Mouse (Mus musculus): Measurements from ENCODE around the gene Ppm1a.
A peak's percentile ranks its signal among the peaks of the same experiment; 100 is the strongest.

The Ppm1a gene

DNA sequence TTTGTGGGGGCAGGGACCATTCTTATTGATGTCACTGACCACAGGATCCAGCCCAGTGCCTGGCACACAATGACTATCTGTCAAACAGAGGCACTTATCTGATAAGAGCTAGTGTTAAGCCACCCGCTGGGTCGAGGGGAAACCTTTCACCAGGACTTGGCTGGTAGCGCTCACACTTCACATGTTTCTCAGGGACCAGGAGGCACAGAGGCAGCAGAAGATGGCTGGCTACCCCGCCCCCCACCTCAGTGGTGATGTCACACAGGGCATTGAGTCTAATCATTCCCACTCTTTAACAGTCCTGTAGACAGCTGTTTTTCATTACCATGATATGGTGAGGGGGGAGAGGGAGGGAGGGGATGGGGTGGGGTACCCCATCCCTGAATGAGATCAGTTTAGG is at the start of gene Ppm1a:
Gene Ppm1a, plus strand, starts transcription at position 370 of the 400 bp plus-strand sequence.
- peak; percentile 51 for DNase-seq (ENCODE audit: low spot score)

DNA sequence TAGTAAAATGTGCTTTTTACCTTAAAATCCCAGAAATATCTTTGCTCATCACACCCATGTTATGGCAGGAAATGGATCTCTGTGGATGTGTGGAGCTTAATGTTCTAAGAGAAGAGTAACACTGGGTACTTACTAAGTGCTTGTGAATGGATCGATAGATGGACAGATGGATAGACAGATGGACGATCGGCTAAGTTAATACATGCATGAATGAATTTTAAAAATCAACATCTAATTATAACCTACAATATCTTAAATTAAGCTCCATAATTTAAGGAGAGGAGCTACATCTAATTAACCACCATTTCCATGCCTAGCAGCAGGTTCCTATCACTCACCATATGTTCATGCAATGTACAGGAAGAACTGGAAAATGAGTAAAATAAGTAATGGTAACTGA is 47.3 kb upstream of the Ppm1a start:
- no peak for DNase-seq (ENCODE audit: low spot score)

DNA sequence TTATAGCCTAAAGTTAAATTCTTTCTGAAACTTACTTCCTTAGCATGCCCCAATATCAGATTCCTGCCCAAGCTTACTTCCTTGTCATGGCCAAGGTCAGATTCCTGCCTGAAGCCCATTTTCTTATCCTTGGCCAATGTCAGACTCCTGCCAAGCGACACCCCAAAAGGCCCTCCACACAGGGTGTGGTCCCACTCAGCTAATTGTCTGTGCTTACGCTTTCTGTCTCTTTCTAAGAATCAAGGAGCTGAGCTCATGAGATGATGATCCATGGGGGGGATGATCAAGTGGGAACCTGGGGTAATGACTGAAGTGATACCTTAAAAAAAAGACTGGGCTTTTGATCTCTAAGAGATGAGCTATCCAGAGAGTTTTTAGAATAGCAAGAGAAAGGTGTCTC is 42.4 kb upstream of the Ppm1a start:
- no peak for DNase-seq (ENCODE audit: low spot score)

DNA sequence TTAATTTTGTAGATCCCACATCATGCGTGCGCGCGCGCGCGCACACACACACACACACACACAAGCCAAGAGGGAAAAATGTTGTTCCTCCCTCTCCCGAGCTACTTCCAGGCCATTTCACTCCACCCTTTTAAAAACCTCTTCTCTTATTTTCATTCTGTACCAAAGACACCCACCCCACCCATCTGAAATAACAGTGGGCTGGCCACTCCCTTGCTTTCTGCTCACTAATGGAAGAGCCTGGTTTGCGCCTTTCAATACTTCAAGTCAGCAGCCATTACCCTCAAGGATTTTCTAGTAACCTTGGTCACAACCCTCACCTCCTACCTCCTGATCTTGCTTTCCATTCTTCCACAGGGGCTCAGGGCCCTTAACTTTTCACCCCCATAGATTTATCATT is 41.4 kb upstream of the Ppm1a start:
- DNase-seq (ENCODE audit: low spot score) = no peak

DNA sequence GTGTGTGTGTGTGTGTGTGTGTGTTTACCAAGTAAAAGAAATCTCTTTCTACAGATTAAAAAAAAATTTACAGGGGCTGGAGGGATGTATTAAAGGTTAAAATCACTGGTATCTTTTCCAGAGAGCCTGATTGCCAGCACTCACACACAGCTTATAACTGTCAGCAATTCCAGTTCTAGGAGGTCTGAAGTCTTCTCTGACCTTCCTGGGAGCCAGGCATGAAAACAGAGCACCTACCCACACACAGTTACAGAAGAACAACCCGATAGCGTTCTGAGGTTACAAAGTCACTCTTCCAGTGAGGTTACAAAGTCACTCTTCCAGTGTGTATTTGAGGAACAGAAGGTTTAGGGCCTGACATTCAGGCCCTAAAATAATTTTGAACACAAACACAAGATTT is 38.2 kb upstream of the Ppm1a start:
- no peak for DNase-seq (ENCODE audit: low spot score)

DNA sequence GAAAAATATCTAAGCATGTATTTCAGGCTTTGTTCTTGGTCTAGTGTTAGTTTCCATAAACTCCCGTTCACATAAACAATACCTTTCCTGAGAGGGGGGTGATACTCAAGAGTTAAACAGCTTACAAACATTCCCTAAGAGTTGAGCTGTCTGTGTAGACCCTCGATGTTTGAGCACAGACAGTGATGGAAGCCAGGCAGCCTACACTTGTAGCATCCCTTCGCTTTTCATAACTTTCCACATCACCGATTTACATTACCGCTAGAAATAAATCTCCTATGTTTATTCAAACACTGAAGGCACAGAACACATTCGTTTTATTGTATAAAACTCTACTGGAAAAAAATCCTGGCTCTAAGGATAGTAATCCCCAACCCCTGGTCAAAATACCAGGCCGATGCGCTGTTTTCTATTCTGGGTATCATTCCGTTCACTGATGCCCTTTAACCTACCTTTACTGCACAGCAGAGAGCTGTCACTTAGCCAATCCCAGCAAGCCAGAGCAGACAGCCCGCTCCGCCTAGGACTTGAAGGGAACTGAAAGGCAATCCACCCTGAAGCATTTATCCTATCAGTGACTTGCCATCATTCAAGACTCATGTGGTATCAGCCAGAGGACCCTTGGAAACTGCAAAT is 37.7 kb upstream of the Ppm1a start:
- no peak for DNase-seq (ENCODE audit: low spot score)

DNA sequence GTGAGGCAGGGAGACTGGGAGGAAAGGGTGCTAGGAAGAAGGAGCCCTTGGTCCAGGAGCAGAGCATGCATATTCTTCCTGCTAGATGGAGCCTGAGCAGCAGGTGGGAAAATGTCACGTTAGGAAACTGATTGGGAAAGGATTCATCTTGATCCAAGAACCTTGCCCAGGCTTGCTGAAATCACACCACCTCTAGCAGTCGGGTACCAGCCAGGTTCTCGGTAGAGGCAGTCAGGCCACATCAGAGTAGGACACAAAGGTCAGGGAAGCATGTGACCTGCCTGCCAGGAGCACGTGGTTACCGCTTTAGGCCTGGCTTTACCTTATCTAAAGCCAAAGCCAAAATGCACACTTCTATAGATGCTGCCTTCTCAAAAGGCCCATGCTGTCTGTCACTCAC is 35.5 kb upstream of the Ppm1a start:
- no peak for DNase-seq (ENCODE audit: low spot score)

DNA sequence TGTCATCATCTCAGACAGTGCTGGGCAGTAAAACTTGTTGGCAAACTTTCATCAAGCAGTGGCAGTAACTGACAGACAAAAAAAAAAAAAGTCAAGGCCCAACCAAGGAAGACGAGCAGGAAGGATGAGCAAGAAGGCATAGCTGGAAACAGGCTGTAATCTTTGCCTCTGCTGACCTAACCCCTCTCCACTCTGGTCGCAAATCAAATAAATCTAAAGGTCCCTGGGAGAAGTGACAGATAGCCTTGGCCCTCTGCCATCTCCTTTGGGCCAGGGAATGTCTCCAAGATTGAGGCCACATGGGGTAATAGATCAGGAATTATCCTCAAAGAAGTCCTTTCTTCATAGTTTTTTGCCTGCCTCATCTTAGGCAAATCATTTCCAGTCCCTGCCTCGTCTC is 33.3 kb upstream of the Ppm1a start:
- DNase-seq (ENCODE audit: low spot score) = peak; percentile 75

DNA sequence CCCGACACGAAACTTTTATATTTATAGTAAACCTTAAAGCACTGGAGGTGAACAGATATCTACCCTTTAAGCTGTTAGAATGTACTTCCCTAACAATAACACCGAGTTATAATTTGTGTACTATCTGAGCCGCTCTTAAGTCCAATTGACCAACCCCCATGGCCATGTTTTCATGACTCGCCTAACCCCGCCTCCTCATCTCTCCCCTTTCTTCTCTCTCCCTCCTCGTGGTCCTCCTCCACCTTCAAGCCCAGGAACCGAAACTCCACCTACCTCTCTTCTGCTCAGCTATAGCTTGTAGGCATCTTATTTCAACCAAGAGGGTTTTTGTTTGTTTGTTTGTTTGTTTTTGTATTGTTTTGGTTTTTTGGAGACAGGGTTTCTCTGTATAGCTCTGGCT is 30.2 kb upstream of the Ppm1a start:
- no peak for DNase-seq (ENCODE audit: low spot score)

DNA sequence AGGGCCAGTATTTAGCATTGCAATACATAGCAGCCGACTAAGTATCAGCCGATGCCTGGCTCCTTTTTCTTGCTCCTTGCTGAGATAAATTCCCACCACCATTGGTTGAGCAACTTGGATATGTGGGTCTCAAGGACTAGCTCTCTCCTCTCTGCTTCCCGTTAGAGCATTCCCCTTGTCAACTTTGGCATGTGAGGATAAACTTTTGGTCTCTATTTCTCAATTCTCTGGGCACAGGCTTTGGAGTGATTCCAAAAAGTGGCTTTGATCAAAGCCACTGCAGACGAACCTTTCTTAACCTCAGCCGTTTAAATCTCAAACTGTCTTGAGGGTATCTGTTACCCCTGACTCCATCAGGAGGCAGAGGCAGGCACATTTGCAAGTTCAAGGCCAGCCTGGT is 29.6 kb upstream of the Ppm1a start:
- no peak for DNase-seq (ENCODE audit: low spot score)

DNA sequence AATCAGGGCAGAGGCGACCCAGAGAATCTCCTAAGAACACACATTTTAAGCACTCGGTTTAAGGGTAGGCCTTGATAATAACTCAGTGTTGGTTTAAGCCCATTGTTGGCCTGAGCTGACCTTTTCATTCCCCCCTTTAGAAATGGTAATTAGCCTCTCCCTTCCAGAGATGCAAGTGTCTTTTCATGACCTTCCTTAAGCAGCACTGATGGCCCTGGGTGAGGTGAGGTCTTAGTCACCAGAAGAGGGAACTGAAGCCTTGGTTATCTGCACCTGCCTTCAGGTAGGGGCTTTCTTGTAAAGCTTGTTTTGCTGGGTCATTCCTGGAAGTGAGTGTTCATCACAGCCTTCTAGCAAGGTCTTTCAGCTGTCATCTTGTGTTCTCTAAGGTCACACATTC is 23.1 kb upstream of the Ppm1a start:
- no peak for DNase-seq (ENCODE audit: low spot score)

DNA sequence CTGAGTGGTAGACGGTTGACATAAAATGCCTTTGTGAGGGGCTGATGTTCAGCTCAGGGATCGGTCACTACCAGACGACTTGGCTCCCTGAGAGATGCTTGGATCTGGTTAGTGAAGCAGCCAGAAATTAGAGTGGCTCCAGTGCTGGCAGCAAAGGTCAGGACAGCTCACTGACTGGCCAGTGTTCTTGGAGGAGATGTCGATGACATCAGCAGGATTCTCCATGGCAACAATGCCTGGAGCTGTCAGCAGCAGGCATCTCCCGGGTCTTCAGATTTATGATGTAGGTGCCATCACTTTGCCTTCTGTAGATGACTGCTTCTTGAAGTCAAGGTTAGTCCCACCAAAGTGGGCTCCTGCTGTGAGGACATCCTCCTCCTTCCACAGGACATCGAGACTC is 16.1 kb upstream of the Ppm1a start:
- peak; percentile 88 for DNase-seq (ENCODE audit: low spot score)

DNA sequence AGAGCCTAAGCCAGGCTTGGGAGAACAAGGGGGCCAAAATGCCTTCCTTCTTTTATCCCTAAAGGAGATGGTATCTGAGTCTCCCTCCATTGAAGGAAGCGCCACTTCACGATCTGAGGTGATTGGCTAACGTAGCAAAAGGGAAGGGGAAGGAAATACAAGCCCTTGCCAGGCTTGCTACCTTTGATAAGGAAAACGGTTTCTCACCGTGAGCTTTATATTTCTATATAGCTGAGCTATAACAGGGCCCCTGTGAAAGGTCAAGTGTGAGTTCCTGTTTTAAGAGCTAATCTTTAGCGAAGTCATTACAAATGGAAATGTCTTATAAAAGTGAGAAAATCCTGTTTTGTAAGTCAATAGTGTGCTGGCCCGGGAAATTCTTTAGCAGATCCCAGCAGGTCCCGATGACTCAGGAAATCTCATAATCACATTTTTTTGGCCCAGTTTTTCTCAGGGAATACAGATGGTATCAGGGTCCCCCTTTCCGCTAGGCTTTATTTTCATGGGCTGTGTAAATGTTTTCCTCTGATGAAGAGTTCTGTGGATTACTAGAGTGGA is 12.4 kb upstream of the Ppm1a start:
- DNase-seq (ENCODE audit: low spot score) = no peak

DNA sequence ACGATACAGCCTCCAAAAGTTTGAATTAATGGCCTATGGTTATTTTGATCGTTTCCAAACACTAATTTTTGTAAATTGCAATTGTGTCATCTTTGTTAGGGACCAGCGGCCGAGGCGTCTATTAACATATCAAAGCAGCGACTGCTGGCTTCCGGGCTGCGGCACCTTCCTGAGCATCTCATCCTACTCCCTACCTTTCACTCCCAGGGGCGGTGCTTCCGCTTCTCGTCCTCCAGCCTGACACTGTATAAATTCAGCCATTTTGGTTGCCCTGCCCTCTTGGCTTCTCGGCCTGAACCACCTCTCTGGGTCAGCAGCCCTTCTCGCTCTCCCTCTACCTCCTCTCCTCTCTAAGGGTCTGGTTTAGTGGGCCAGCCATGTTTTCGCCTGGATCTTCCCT is 11.8 kb upstream of the Ppm1a start:
- DNase-seq (ENCODE audit: low spot score) = no peak

DNA sequence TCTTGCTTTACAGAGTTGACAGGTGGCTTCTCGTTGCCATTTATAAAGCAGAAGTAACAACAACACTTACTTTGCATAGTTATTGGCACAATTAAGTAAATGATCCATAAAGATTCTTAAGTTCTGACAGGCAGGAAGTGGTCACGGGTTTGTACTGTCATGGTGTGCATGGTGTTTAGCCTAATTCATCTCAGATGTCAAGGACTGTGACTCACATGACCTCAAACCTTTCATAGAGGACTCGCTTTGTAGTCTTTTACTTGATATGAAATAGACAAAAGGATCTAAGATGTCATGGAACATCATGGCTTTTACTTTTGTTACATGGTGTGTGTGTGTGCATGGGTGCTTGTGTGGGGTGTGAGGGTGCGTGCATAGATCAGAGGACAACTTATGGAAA is 8.9 kb upstream of the Ppm1a start:
- DNase-seq (ENCODE audit: low spot score) = no peak

DNA sequence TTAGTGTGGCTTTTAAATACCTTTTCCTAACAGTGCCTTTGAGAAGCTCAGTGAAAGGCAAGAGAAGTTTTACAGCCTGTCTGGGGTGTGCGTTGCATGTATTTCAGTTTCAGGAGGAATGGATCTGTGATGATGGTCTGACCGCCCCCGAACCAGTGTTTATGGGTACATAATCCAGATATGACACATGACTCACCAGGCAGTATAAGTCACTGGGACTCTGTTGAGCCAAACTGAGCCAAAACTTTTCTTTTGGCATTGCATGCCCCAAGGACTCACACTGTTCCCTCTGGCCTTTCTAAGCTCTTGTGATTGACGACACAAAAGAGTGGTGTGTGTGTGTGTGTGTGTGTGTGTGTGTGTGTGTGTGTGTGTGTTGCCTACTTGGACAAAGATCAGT is 8.4 kb upstream of the Ppm1a start:
- DNase-seq (ENCODE audit: low spot score) = no peak

DNA sequence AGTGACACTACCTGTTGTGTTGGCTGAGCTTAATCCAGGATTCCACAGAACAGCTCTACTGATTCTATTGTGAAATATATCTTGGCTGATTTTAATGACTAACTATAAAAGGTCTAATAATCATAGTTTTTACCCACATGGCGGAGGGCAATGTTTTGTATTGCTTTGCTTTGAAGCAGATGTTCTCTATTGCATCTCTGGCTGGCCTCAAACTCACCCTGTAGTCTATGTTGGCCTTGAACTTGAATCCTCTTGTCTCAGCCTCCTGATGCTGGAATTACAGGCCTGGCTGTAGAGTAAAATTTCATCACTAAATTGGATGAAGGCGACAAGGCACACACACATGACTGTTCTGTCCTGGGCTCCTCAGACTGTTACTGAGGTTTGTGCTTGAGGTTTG is 7.8 kb upstream of the Ppm1a start:
- DNase-seq (ENCODE audit: low spot score) = no peak

DNA sequence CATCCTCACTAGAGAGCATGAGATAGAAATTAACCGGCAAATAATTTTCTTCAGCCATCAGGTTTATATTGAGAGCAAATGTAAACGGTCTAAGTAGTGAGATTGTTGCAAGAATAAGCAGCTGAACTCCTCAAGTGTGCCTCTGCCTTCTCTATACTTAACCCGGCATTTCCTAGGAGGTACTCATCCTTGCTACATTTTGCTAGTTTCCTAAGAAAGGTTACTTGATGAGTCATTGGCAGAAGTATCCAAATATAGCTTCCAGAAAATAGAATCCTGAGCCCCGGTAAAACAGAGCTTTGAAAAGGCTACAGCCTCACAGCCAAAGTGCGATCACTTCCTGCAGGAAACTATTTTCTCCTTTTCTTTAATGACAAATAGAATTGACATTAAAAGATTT is 7.2 kb upstream of the Ppm1a start:
- no peak for DNase-seq (ENCODE audit: low spot score)

DNA sequence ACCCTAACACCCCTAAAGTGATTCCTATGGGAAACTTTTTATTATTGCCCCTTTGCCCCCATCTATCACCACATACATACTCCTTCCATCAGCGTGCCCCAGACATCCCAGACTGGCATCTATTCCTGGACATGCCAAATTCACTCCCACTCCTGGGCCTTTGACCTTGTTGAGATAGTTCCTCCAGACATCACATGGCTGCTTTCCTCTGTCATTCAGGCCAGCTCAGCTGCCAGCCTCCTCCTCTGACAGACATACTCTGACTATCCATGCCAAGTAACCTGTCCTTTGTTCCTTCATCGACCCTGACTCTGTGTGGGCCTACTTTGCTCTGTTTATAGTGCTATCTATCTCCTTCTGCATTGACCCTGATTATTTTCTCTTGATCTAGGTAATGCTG is 6.6 kb upstream of the Ppm1a start:
- no peak for DNase-seq (ENCODE audit: low spot score)

DNA sequence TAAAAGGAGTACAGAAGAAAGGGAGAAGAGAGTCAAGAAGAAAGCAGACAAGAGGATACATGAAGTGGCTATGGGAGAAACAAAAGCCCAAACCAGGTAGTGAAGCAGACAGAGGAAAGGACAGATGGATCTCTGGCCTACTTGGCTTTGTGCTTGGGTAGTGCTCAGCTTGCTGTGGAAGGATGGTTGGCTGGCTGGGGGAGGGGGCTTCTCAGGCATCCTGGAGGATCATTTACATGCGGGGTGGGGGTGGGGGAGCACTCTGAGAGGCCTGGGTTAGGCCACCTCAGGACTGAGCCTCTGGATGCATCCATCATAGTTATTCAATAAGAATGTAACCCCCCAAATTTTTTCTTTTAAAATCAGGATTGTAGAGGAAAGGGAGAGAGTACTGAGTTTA is 341 bp downstream of the Ppm1a start:
- no peak for DNase-seq (ENCODE audit: low spot score)

DNA sequence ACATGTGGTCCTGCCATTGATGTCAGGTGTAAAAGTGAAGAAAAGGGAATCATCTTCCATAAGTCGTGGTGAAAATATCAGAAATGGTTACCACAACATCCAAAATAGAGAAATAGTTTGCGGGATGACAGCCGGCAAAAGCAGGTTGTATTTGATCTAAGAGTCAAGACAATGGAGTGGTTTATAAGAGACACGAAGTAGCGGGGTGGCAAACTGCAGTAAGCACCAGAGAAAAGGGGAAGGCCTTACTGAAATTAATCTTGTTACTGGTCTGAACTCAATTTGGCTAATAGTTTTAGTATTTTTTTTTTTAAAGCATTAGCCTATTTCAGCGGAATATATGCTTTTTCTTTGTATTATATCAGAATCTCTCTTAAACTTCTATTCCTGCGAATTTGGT is 2.7 kb downstream of the Ppm1a start:
- DNase-seq (ENCODE audit: low spot score) = no peak

DNA sequence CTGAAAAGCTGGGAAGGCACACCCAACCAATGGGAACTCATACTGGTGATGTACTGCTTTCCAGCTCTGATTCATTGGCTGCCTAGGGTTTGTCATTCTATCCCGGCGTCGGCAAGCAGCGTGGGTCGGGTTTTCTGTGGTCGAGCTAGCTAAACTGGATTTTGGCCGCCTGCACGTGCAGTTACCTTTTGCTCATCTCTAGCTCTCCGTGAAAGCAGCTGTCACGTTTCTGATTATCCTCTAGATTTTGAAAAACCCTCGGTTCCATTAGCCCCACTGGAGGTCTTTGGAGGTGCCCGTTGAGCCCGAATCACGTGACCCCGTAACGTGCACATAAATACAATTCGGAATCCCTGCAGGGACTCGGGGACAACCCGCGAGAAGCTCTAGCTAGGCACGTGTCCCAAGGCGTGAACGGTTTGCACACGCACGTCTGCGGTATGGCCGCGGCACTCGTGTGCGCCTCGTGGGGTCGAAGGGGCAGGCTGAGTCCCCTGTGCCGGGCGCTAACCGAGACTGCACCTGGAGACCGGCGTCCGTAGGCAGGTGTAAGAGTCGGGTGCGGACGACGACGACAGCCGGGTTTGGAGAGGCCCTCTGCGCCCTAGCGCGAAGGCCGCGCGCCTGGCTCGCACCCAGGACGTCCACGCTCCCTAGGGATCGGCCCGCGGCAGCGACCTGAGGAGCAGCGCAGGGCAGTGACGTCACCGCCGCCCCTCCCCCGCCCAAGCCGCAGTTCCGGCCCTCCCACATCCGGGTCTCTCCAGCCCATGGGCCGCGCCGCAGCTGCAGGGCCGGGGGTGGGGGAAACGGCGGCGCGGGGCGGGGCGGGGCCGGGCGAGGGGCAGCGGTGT is 3.3 kb downstream of the Ppm1a start:
- peak; percentile 98 for DNase-seq (ENCODE audit: low spot score)

DNA sequence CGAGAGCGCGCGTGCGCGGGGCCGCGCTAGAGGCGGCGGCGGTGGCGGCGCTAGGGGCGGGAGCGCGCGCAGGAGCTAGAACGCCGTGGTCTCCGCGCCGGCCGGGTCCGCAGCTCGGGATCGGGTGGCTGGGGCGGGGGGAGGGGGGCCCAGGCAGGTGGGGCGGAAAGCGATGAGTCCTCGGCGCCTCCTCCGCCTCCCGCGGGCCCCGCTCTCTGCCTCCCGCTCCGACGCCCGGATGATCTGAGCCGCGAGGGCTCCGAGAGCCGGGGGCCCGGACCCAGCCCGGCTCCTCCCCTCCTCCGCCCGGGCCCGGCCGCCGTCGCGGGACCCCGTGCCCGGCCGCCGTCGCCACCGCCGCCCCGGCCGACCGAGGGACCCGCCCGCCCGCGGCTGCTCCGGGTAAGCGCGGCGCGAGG is 4.0 kb downstream of the Ppm1a start:
- no peak for DNase-seq (ENCODE audit: low spot score)
